Mouse (Mus musculus): Measurements from ENCODE around the gene Ces2a.

The Ces2a gene

GRCm38 (mm10) chr8:104733753-104734152, at the start of gene Ces2a:
TSS of gene Ces2a (plus strand) at chr8:104734003.
- in situ Hi-C loops (cut with MboI), result no loop called here

- in situ Hi-C loops (cut with MboI), result no loop called here
Observed at GRCm38 (mm10) chr8:104688433-104688832, 45.4 kb upstream of the Ces2a start.

- in situ Hi-C loops (cut with MboI), result no loop called here
Observed at GRCm38 (mm10) chr8:104698556-104698955, 35.2 kb upstream of the Ces2a start.

- in situ Hi-C loops (cut with MboI), result no loop called here
Observed at GRCm38 (mm10) chr8:104701900-104702299, 31.9 kb upstream of the Ces2a start.

GRCm38 (mm10) chr8:104721166-104721565, 12.6 kb upstream of the Ces2a start:
- in situ Hi-C loops (cut with MboI), result no loop called here

- in situ Hi-C loops (cut with MboI), result no loop called here
Observed at GRCm38 (mm10) chr8:104731451-104731850, 2.4 kb upstream of the Ces2a start.

GRCm38 (mm10) chr8:104731969-104732368, 1.8 kb upstream of the Ces2a start:
- in situ Hi-C loops (cut with MboI), result no loop called here

GRCm38 (mm10) chr8:104742039-104742438, 8.2 kb downstream of the Ces2a start:
- in situ Hi-C loops (cut with MboI), result no loop called here

- in situ Hi-C loops (cut with MboI), result no loop called here
Observed at GRCm38 (mm10) chr8:104743410-104743809, 9.6 kb downstream of the Ces2a start.

GRCm38 (mm10) chr8:104752818-104753217, 19.0 kb downstream of the Ces2a start:
- in situ Hi-C loops (cut with MboI), result no loop called here

GRCm38 (mm10) chr8:104757621-104758020, 23.8 kb downstream of the Ces2a start:
- in situ Hi-C loops (cut with MboI), result no loop called here

- in situ Hi-C loops (cut with MboI), result no loop called here
Observed at GRCm38 (mm10) chr8:104758209-104758608, 24.4 kb downstream of the Ces2a start.

- in situ Hi-C loops (cut with MboI), result no loop called here
Observed at GRCm38 (mm10) chr8:104761126-104761525, 27.3 kb downstream of the Ces2a start.

GRCm38 (mm10) chr8:104766485-104766884, 32.7 kb downstream of the Ces2a start:
- in situ Hi-C loops (cut with MboI), result no loop called here

- in situ Hi-C loops (cut with MboI), result no loop called here
Observed at GRCm38 (mm10) chr8:104770365-104770764, 36.6 kb downstream of the Ces2a start.

GRCm38 (mm10) chr8:104787049-104787448, 53.2 kb downstream of the Ces2a start:
- in situ Hi-C loops (cut with MboI), result no loop called here

- in situ Hi-C loops (cut with MboI), result no loop called here
Observed at GRCm38 (mm10) chr8:104788929-104789328, 55.1 kb downstream of the Ces2a start.

GRCm38 (mm10) chr8:104789886-104790680, 56.3 kb downstream of the Ces2a start:
- in situ Hi-C loops (cut with MboI), result no loop called here

All from mature B cell (primary cell).